Mouse (Mus musculus) kidney, postnatal 0 days (tissue): Measurements from ENCODE around the gene 9230104L09Rik. TPM values are rescaled to one million over a fixed set of nuclear protein-coding genes. Genes with fewer than 3 reads are reported as not detected.

Source experiments
- ATAC-seq: fragments of 200-750 bp; cut with Nextera tagmentation; replicated peaks from 2 replicates; pipeline ENCODE4 v1.8.0; 2017; ENCODE audit warnings: low read depth, moderate number of reproducible peaks, moderate TSS enrichment, moderate library complexity; ENCODE audit not compliant: low FRiP score
- DNase-seq: peaks from one replicate; pipeline ENCODE4 v3.0.0-alpha.2; 2016; ENCODE audit warnings: low spot score
- H3K27ac ChIP-seq: fragments of 300-500 bp; sonication (generic); 2 replicates; pipeline ENCODE4 v1.5.1; 2014; ENCODE audit warnings: mild to moderate bottlenecking
- H3K27me3 ChIP-seq: fragments of 300-500 bp; sonication (generic); 2 replicates; pipeline ENCODE4 v1.6.1; 2014; ENCODE audit warnings: low read length, mixed read lengths; ENCODE audit not compliant: insufficient read depth
- H3K36me3 ChIP-seq: fragments of 300-500 bp; sonication (generic); 2 replicates; pipeline ENCODE4 v1.6.1; 2014; ENCODE audit warnings: low read length, mixed read lengths; ENCODE audit not compliant: insufficient read depth
- H3K4me1 ChIP-seq: fragments of 300-500 bp; sonication (generic); replicated peaks from 2 replicates; pipeline ENCODE4 v1.6.1; 2014; ENCODE audit warnings: antibody characterized with exemption, low read length, mixed read lengths; ENCODE audit not compliant: insufficient read depth
- H3K4me2 ChIP-seq: fragments of 300-500 bp; sonication (generic); 2 replicates; pipeline ENCODE4 v1.6.1; 2014; ENCODE audit warnings: mild to moderate bottlenecking, low read length, moderate library complexity, mixed read lengths
- H3K4me3 ChIP-seq: fragments of 300-500 bp; sonication (generic); replicated peaks from 2 replicates; pipeline ENCODE4 v1.5.1; 2014; ENCODE audit warnings: low read depth, low read length
- H3K9ac ChIP-seq: fragments of 300-500 bp; sonication (generic); 2 replicates; pipeline ENCODE4 v1.6.1; 2014; ENCODE audit warnings: low read depth, low read length
- H3K9me3 ChIP-seq: fragments of 300-500 bp; sonication (generic); replicated peaks from 2 replicates; pipeline ENCODE4 v1.6.1; 2016; ENCODE audit warnings: low read length, inconsistent platforms, mixed read lengths
- CTCF ChIP-seq: IDR thresholded peaks from 2 replicates; pipeline ENCODE4 v1.5.1; 2016; ENCODE audit warnings: antibody characterized with exemption, low read depth, mild to moderate bottlenecking, moderate library complexity
- WGBS: fragments of 180-500 bp; shearing (Covaris S2); extraction: QIAGEN DNeasy Blood & Tissue Kit; methylation state at CpG from one replicate; pipeline ENCODE4 v1.1.7; 2014; 5-methylcytosine and 5-hydroxymethylcytosine counted together
- polyA plus RNA-seq: library from polyadenylated mRNA; unstranded; fragments of >200 nt; fragmentation: Nextera tagmentation; extraction: Ambion mirVana; gene quantifications from 2 replicates; pipeline ENCODE4 v1.2.1, GENCODE M21; 2015

Gene 9230104L09Rik
- polyA plus RNA-seq, 1 experiment from 2014 or later: not detected

GRCm38 (mm10) chr2:148875335-148875811 lies 10.5 kb upstream of the 9230104L09Rik start, which contains the start of gene Cst3:
Cst3 (minus strand) TSS chr2:148875692.
- TF ChIP-seq CTCF: peak; percentile 61
- peak; percentile 98 for ATAC-seq
- H3K9ac ChIP-seq: peak within 1 kb of the TSS; percentile 84
- peak; percentile 97 for DNase-seq
- under 1% methylated on average over 19 of the region's 19 CpGs for WGBS
- H3K4me2 ChIP-seq: peak within 1 kb of the TSS; percentile 86
- H3K36me3 ChIP-seq: peaks cover 3% of the 10 kb centered on the region; the same call in 1 of the 2 replicates
- H3K4me3 ChIP-seq: peak within 1 kb of the TSS; percentile 70
- H3K27ac ChIP-seq: peak within 1 kb of the TSS; percentile 90
- H3K27me3 ChIP-seq: no peaks in the 10 kb centered on the region
- peaks cover 22% of the 10 kb centered on the region; the same call in 1 of the 2 replicates for H3K4me1 ChIP-seq
- H3K9me3 ChIP-seq: no peaks in the 10 kb centered on the region

DNA sequence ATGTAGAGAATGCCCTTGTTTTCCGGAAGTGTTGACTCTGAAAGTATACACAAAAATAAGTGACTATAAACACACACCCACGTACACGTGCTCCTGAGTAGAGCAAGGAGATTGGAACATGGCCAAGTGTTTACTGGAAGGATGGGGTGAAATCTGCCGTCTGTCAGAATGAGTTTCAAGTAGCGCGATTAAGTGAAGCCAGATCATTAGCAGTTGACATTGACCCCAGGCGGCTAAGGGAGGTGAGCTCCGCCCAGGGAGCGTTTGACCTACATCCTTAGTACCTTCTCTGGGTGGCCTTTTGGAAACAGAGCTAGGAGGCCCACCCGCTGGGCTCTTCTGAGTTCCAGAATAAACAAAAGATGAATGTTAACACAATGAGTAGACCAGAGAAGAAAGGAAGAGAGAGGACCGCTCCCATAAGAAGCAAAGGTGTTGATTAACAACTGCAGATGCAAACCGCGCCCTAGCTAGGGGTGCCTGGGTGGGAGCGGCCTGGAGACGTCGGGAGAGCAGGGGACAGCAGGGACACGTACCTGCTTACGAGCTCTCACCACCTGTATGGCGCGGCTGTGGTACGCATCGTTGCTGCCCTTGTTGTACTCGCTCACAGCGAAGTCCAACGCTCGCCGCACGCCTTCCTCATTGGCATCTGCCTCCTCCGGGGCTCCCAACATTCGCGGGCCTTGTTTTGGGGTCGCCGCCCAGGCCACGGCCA lies 9.9 kb upstream of the 9230104L09Rik start:
- DNase-seq: peak; percentile 56
- Histone ChIP-seq H3K4me3 (peak overlapping the region; percentile 70), H3K27ac (peak overlapping the region; percentile 90), H3K27me3 (no peaks in the 10 kb centered on the region), H3K4me2 (peak overlapping the region; percentile 86), H3K9me3 (no peaks in the 10 kb centered on the region), H3K9ac (peak overlapping the region; percentile 84), H3K4me1 (peaks cover 22% of the 10 kb centered on the region; the same call in 1 of the 2 replicates), H3K36me3 (peaks cover 3% of the 10 kb centered on the region; the same call in 1 of the 2 replicates)
- TF ChIP-seq CTCF: no peak
- under 1% methylated on average over 34 of the region's 34 CpGs for WGBS
- ATAC-seq: peak; percentile 66

GRCm38 (mm10) chr2:148874224-148874616 lies 9.4 kb upstream of the 9230104L09Rik start:
- ATAC-seq (no peak), DNase-seq (no peak)
- Histone ChIP-seq H3K27ac (peak overlapping the region; percentile 90; the same call in 1 of the 2 replicates), H3K9ac (peak overlapping the region; percentile 84), H3K4me1 (peaks cover 22% of the 10 kb centered on the region; the same call in 1 of the 2 replicates), H3K36me3 (peaks cover 3% of the 10 kb centered on the region; the same call in 1 of the 2 replicates), H3K4me2 (peak overlapping the region; percentile 86), H3K27me3 (no peaks in the 10 kb centered on the region), H3K4me3 (peak overlapping the region; percentile 70), H3K9me3 (no peaks in the 10 kb centered on the region)
- WGBS: 31% methylated on average over 3 of the region's 3 CpGs
- TF ChIP-seq CTCF: no peak

GRCm38 (mm10) chr2:148872860-148873259 lies 8.0 kb upstream of the 9230104L09Rik start:
- Histone ChIP-seq H3K4me1 (peaks cover 12% of the 10 kb centered on the region; the same call in 1 of the 2 replicates), H3K4me2 (peak overlapping the region; percentile 86), H3K4me3 (no peak overlapping the region), H3K36me3 (peaks cover 3% of the 10 kb centered on the region; the same call in 1 of the 2 replicates), H3K27me3 (no peaks in the 10 kb centered on the region), H3K9me3 (no peaks in the 10 kb centered on the region), H3K27ac (no peak overlapping the region), H3K9ac (no peak overlapping the region)
- DNase-seq (peak; percentile 25), ATAC-seq (no peak)
- 65% methylated on average over 4 of the region's 4 CpGs for WGBS
- no peak for TF ChIP-seq CTCF

- Histone ChIP-seq H3K4me1 (peaks cover 12% of the 10 kb centered on the region; the same call in 1 of the 2 replicates), H3K9ac (no peak overlapping the region), H3K36me3 (peaks cover 3% of the 10 kb centered on the region; the same call in 1 of the 2 replicates), H3K9me3 (no peaks in the 10 kb centered on the region), H3K4me3 (no peak overlapping the region), H3K4me2 (no peak overlapping the region), H3K27ac (no peak overlapping the region), H3K27me3 (no peaks in the 10 kb centered on the region)
- WGBS: 93% methylated on average over 3 of the region's 3 CpGs
- no peak for TF ChIP-seq CTCF
- DNase-seq (no peak), ATAC-seq (no peak)
These were observed 5.7 kb upstream of the 9230104L09Rik start for GRCm38 (mm10) chr2:148870526-148870925.

DNA sequence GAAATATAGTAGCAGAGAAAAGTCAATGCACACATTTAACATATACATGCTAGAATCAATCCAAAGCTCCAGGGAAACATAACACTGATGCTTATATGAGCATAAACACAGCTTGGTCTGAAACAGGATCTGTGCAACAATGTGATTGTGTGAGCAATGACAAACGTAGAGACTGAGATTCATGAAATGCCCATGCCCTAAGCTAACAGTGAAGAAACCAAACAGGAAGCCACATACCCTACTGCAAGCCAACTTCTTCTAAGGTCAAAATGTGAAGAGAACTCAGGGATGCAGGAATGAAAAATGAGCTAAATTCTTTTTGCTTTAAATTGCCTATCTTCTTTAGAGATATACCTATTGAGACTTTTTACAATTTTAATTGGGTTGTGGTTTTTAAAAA lies 4.1 kb upstream of the 9230104L09Rik start:
- H3K9me3 ChIP-seq: no peaks in the 10 kb centered on the region
- DNase-seq (no peak), ATAC-seq (no peak)
- H3K4me1 ChIP-seq: peaks cover 9% of the 10 kb centered on the region; the same call in 1 of the 2 replicates
- TF ChIP-seq CTCF: no peak
- no peak overlapping the region for H3K4me3 ChIP-seq
- no peak overlapping the region for H3K9ac ChIP-seq
- peaks cover 3% of the 10 kb centered on the region; the same call in 1 of the 2 replicates for H3K36me3 ChIP-seq
- H3K4me2 ChIP-seq: no peak overlapping the region
- WGBS: 45% methylated on average over 1 of the region's 1 CpGs
- no peaks in the 10 kb centered on the region for H3K27me3 ChIP-seq
- H3K27ac ChIP-seq: no peak overlapping the region
